Mouse (Mus musculus): ENCODE data around the gene Krtap4-6. TPM values are rescaled to one million over a fixed set of nuclear protein-coding genes. Genes with fewer than 3 reads are reported as not detected.

Gene Krtap4-6
- total RNA-seq, 2 experiments from 2014 or later, result not detected

Other genes starting within 250 kb of the Krtap4-6 start
Only the 30 nearest of the 40 such genes appear.
- gene Krt39, start 144.6 kb downstream of the Krtap4-6 start, total RNA-seq (2015; ENCODE audit: low replicate concordance), result not detected in 2 replicates
- gene Krt39, start 144.6 kb downstream of the Krtap4-6 start, total RNA-seq (2017; ENCODE audit: low replicate concordance), result not detected in 2 replicates
- gene Krt40, start 122.8 kb downstream of the Krtap4-6 start, total RNA-seq (2015; ENCODE audit: low replicate concordance), result not detected in 2 replicates
- not detected in 2 replicates for gene Krt40, start 122.8 kb downstream of the Krtap4-6 start, total RNA-seq (2017; ENCODE audit: low replicate concordance)
- not detected in 2 replicates for gene Krtap3-3, start 115.1 kb downstream of the Krtap4-6 start, total RNA-seq (2015; ENCODE audit: low replicate concordance)
- not detected in 2 replicates for gene Krtap3-3, start 115.1 kb downstream of the Krtap4-6 start, total RNA-seq (2017; ENCODE audit: low replicate concordance)
- gene Krtap3-2, start 109.1 kb downstream of the Krtap4-6 start, total RNA-seq (2015; ENCODE audit: low replicate concordance), result not detected in 2 replicates
- not detected in 2 replicates for gene Krtap3-2, start 109.1 kb downstream of the Krtap4-6 start, total RNA-seq (2017; ENCODE audit: low replicate concordance)
- not detected in 2 replicates for gene Gm11939, start 106.5 kb downstream of the Krtap4-6 start, total RNA-seq (2015; ENCODE audit: low replicate concordance)
- not detected in 2 replicates for gene Gm11939, start 106.5 kb downstream of the Krtap4-6 start, total RNA-seq (2017; ENCODE audit: low replicate concordance)
- gene Krtap3-1, start 99.3 kb downstream of the Krtap4-6 start, total RNA-seq (2015; ENCODE audit: low replicate concordance), result not detected in 2 replicates
- not detected in 2 replicates for gene Krtap3-1, start 99.3 kb downstream of the Krtap4-6 start, total RNA-seq (2017; ENCODE audit: low replicate concordance)
- gene Krtap1-5, start 84.9 kb downstream of the Krtap4-6 start, total RNA-seq (2015; ENCODE audit: low replicate concordance), result not detected in 2 replicates
- not detected in 2 replicates for gene Krtap1-5, start 84.9 kb downstream of the Krtap4-6 start, total RNA-seq (2017; ENCODE audit: low replicate concordance)
- gene Krtap1-4, start 82.3 kb downstream of the Krtap4-6 start, total RNA-seq (2015; ENCODE audit: low replicate concordance), result not detected in 2 replicates
- not detected in 2 replicates for gene Krtap1-4, start 82.3 kb downstream of the Krtap4-6 start, total RNA-seq (2017; ENCODE audit: low replicate concordance)
- not detected in 2 replicates for gene Krtap1-3, start 74.6 kb downstream of the Krtap4-6 start, total RNA-seq (2015; ENCODE audit: low replicate concordance)
- gene Krtap1-3, start 74.6 kb downstream of the Krtap4-6 start, total RNA-seq (2017; ENCODE audit: low replicate concordance), result not detected in 2 replicates
- gene Krtap9-3, start 67.9 kb downstream of the Krtap4-6 start, total RNA-seq (2015; ENCODE audit: low replicate concordance), result not detected in 2 replicates
- gene Krtap9-3, start 67.9 kb downstream of the Krtap4-6 start, total RNA-seq (2017; ENCODE audit: low replicate concordance), result not detected in 2 replicates
- gene Gm11938, start 62.7 kb downstream of the Krtap4-6 start, total RNA-seq (2015; ENCODE audit: low replicate concordance), result not detected in 2 replicates
- not detected in 2 replicates for gene Gm11938, start 62.7 kb downstream of the Krtap4-6 start, total RNA-seq (2017; ENCODE audit: low replicate concordance)
- gene Gm11937, start 55.8 kb downstream of the Krtap4-6 start, total RNA-seq (2015; ENCODE audit: low replicate concordance), result not detected in 2 replicates
- gene Gm11937, start 55.8 kb downstream of the Krtap4-6 start, total RNA-seq (2017; ENCODE audit: low replicate concordance), result not detected in 2 replicates
- gene Krtap2-4, start 51.1 kb downstream of the Krtap4-6 start, total RNA-seq (2015; ENCODE audit: low replicate concordance), result not detected in 2 replicates
- gene Krtap2-4, start 51.1 kb downstream of the Krtap4-6 start, total RNA-seq (2017; ENCODE audit: low replicate concordance), result not detected in 2 replicates
- not detected in 2 replicates for gene Gm11562, start 45.5 kb downstream of the Krtap4-6 start, total RNA-seq (2015; ENCODE audit: low replicate concordance)
- not detected in 2 replicates for gene Gm11562, start 45.5 kb downstream of the Krtap4-6 start, total RNA-seq (2017; ENCODE audit: low replicate concordance)
- not detected in 2 replicates for gene Krtap4-1, start 37.7 kb downstream of the Krtap4-6 start, total RNA-seq (2015; ENCODE audit: low replicate concordance)
- not detected in 2 replicates for gene Krtap4-1, start 37.7 kb downstream of the Krtap4-6 start, total RNA-seq (2017; ENCODE audit: low replicate concordance)
- not detected in 2 replicates for gene Krtap4-2, start 30.9 kb downstream of the Krtap4-6 start, total RNA-seq (2015; ENCODE audit: low replicate concordance)
- not detected in 2 replicates for gene Krtap4-2, start 30.9 kb downstream of the Krtap4-6 start, total RNA-seq (2017; ENCODE audit: low replicate concordance)
- not detected in 2 replicates for gene Krtap4-7, start 21.9 kb downstream of the Krtap4-6 start, total RNA-seq (2015; ENCODE audit: low replicate concordance)
- gene Krtap4-7, start 21.9 kb downstream of the Krtap4-6 start, total RNA-seq (2017; ENCODE audit: low replicate concordance), result not detected in 2 replicates
- not detected in 2 replicates for gene Gm11555, start 15.7 kb downstream of the Krtap4-6 start, total RNA-seq (2015; ENCODE audit: low replicate concordance)
- not detected in 2 replicates for gene Gm11555, start 15.7 kb downstream of the Krtap4-6 start, total RNA-seq (2017; ENCODE audit: low replicate concordance)
- gene Gm11563, start 7.0 kb downstream of the Krtap4-6 start, total RNA-seq (2015; ENCODE audit: low replicate concordance), result not detected in 2 replicates
- gene Gm11563, start 7.0 kb downstream of the Krtap4-6 start, total RNA-seq (2017; ENCODE audit: low replicate concordance), result not detected in 2 replicates
- gene Gm14190, start 24.8 kb upstream of the Krtap4-6 start, total RNA-seq (2015; ENCODE audit: low replicate concordance), result not detected in 2 replicates
- gene Gm14190, start 24.8 kb upstream of the Krtap4-6 start, total RNA-seq (2017; ENCODE audit: low replicate concordance), result not detected in 2 replicates
- gene Gm14180, start 68.3 kb upstream of the Krtap4-6 start, total RNA-seq (2015; ENCODE audit: low replicate concordance), result not detected in 2 replicates
- gene Gm14180, start 68.3 kb upstream of the Krtap4-6 start, total RNA-seq (2017; ENCODE audit: low replicate concordance), result not detected in 2 replicates
- gene Gm11595, start 107.0 kb upstream of the Krtap4-6 start, total RNA-seq (2015; ENCODE audit: low replicate concordance), result not detected in 2 replicates
- gene Gm11595, start 107.0 kb upstream of the Krtap4-6 start, total RNA-seq (2017; ENCODE audit: low replicate concordance), result not detected in 2 replicates
- gene Krtap4-8, start 114.7 kb upstream of the Krtap4-6 start, total RNA-seq (2015; ENCODE audit: low replicate concordance), result not detected in 2 replicates
- not detected in 2 replicates for gene Krtap4-8, start 114.7 kb upstream of the Krtap4-6 start, total RNA-seq (2017; ENCODE audit: low replicate concordance)
- not detected in 2 replicates for gene Krtap4-9, start 119.2 kb upstream of the Krtap4-6 start, total RNA-seq (2015; ENCODE audit: low replicate concordance)
- gene Krtap4-9, start 119.2 kb upstream of the Krtap4-6 start, total RNA-seq (2017; ENCODE audit: low replicate concordance), result not detected in 2 replicates
- not detected in 2 replicates for gene Gm11596, start 127.5 kb upstream of the Krtap4-6 start, total RNA-seq (2015; ENCODE audit: low replicate concordance)
- not detected in 2 replicates for gene Gm11596, start 127.5 kb upstream of the Krtap4-6 start, total RNA-seq (2017; ENCODE audit: low replicate concordance)
- not detected in 2 replicates for gene Gm11569, start 133.0 kb upstream of the Krtap4-6 start, total RNA-seq (2015; ENCODE audit: low replicate concordance)
- gene Gm11569, start 133.0 kb upstream of the Krtap4-6 start, total RNA-seq (2017; ENCODE audit: low replicate concordance), result not detected in 2 replicates
- not detected in 2 replicates for gene Gm11554, start 138.5 kb upstream of the Krtap4-6 start, total RNA-seq (2015; ENCODE audit: low replicate concordance)
- not detected in 2 replicates for gene Gm11554, start 138.5 kb upstream of the Krtap4-6 start, total RNA-seq (2017; ENCODE audit: low replicate concordance)
- gene Krtap4-13, start 143.9 kb upstream of the Krtap4-6 start, total RNA-seq (2015; ENCODE audit: low replicate concordance), result not detected in 2 replicates
- not detected in 2 replicates for gene Krtap4-13, start 143.9 kb upstream of the Krtap4-6 start, total RNA-seq (2017; ENCODE audit: low replicate concordance)
- gene Gm11564, start 149.7 kb upstream of the Krtap4-6 start, total RNA-seq (2015; ENCODE audit: low replicate concordance), result not detected in 2 replicates
- gene Gm11564, start 149.7 kb upstream of the Krtap4-6 start, total RNA-seq (2017; ENCODE audit: low replicate concordance), result not detected in 2 replicates
- gene 2300003K06Rik, start 172.1 kb upstream of the Krtap4-6 start, total RNA-seq (2015; ENCODE audit: low replicate concordance), result not detected in 2 replicates
- not detected in 2 replicates for gene 2300003K06Rik, start 172.1 kb upstream of the Krtap4-6 start, total RNA-seq (2017; ENCODE audit: low replicate concordance)

Data from erythroid progenitor cell, adult 5-6 weeks (primary cell).